Mouse (Mus musculus) adrenal gland, postnatal 14 days (tissue): ENCODE measurements at regions not wholly inside any gene's neighbourhood (a gene's known extent, or its start where the extent isn't known, plus 50 kb on each side); places are given as distances from the start of the nearest gene placed in this dataset.

ENCODE experiments used
- DNase-seq: peaks from one replicate; pipeline ENCODE4 v3.0.0; 2021; ENCODE audit warnings: mixed read lengths

DNA sequence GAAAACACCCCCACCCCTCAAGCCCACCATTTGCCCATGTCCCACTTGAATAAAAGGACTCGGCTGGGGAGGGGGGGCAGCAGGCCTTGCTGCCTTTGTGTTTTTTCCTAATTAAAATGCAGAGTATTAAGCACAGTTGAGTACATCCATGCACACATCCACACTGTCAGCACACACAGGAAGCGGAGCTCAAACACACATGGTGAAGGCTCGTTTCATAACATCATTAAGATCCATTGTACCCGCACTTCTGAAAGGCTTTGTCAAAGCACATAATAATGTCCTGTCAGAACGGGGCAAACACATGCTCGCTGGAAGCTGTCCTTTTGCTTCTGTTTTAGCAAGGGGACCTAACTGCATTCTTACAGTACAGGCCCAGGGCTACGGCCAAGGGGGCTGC lies 75.3 kb upstream of the Arhgap21 start:
- no peak for DNase-seq

DNA sequence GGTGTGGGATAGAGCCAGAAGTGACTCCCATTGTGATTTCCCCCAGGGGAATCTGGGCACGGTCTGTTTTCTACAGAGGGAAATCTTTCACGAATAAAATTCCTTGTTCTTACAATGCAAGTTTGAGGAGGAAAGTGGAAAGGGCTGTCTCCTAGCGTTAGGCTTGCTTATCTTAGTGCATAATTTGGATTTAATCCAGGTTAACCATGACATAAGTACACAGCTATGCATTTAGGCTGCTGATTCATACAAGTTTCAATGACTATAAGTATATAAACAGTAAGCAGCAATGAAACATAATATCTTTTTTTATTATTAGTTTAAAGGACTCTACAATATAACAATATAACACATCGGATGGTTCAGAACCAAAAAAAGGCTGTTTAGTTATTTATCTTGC lies 74.6 kb upstream of the Arhgap21 start:
- no peak for DNase-seq

DNA sequence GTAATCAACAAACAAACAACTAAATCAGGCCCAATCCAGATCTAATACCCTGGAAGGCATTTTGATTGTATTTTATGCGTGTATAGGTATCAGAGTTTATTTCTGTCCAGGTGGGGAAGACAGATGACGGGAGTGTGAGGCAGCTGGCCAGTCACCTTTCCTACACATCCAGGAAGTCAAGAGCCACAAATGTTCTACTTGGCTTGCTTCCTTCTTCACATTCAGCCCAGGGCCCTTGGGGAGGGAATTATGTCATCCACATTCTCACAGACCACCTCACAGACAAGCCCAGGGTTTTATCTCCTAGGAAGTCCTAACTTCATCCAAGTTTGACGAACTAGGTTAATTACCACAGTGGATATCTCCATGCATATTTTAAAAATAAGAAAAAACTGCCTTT lies 68.9 kb upstream of the Arhgap21 start:
- DNase-seq: no peak

DNA sequence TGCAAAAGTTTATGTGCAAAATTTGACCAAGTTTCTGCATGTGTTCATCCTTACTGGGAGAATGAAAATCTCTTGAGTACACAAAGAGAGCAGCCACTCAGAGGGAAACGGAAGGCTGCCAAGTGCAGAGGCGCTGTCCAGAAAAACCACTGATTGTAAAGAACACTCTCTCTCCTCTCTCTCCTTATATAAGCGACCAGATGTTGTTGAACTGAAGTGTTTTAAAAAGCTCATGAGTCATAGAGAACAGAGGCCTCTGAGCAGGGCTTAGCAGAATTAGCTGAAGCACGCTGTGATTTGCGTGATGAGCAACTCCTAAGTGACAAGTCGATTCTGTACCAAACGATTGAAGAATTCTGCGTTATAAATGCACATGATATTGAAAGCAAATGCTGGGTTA lies 68.5 kb upstream of the Arhgap21 start:
- no peak for DNase-seq

DNA sequence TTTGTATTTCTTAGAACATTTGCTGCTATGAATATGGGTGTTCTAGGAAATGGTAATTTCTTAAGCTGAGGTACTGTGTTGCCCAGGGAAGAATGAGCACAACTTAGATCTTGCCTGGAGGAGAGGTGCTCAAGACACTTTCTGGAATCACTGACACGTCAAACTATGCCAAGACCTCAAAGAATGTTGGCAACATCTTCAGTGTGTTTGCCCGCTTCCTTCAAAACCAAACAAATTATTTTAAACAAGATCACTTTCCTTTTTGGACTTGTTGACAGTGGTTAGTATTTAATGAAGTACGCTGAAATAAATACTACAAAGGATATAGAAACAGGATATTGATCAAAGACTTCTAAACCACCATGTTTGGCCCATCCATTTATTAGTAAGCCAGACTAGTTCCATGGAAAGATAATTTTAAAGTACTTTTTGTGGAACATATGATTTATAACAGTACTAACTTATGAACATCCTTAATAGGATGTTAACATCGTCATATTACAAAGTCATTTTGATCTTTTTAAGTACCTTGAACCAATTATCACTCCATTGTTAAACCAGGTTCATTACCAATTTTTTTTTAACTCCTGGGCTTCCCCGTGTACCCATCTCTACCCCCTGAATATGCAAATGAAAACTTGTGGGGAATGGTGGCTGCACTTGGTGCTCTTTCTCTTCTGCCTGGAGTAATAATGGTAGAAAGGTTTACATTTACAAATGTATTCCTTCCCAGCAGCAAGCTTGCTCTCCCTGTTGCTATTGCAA lies 67.4 kb upstream of the Arhgap21 start:
- DNase-seq: no peak

DNA sequence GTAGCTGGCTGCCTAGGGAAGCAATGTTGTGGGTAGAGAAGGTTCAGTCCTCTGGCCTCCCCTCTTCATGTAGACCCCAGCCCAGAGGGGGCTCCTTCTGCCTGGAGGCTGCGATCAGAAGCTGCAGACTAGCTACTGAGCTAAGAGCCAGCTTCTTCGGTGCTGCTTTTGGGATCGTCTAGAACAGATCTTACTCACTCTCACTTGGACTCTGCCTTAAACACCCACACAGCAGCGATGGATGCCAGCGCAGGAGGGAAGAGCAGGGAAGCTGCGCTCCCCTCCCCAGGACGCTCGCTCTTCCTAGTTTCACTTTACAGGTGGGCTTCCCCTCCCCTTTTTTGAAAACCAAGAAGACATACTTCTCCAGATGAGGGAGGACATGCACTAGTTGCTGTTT lies 66.0 kb upstream of the Arhgap21 start:
- no peak for DNase-seq

DNA sequence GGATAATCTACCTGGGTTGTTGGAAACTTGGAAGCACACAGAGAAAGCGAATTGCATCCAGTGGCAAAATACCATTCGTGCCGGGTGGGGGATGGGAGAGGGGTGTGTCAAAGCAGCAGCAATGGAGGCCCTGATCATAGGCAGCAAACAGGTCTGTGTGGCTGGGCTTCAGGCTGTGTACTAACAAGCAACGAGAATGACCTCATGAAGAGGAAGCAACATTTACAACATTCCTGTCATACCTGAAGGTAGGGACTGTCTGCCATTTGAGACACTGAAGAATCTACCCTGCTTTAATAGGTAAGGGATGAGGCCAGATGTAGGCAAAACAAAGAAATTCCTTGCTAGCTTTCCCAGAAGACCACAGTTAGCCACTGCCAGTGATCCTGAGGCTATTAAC lies 62.0 kb upstream of the Arhgap21 start:
- DNase-seq: no peak

DNA sequence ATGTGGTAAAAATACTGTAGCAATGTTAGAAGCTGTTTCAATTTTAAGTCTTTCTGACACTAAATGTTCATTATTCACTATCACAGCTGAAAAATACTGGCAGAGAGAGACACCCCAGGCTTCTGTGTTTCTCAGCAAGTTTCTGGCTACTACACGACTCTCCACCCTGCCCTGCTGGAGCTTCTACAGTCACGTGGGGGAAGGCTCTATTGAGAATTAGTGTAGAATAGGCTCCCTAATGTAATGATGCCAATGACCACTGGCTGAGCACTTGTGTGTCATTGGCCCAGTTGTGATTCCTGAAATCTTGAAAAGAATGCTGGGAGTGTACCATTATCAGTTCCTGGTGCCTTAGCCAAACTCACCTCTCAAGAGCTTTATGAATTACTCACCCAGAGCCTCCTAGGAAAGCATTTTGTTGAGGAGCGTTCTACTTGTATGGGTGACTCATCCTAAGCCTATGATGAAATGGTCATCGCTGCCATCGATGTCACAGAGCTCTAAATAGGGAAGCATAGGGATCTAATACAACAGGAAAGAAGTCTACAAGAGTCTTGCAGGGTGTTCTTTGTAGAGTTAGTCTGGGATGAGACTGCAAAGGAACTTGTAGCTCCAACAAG lies 60.8 kb upstream of the Arhgap21 start:
- DNase-seq: no peak

DNA sequence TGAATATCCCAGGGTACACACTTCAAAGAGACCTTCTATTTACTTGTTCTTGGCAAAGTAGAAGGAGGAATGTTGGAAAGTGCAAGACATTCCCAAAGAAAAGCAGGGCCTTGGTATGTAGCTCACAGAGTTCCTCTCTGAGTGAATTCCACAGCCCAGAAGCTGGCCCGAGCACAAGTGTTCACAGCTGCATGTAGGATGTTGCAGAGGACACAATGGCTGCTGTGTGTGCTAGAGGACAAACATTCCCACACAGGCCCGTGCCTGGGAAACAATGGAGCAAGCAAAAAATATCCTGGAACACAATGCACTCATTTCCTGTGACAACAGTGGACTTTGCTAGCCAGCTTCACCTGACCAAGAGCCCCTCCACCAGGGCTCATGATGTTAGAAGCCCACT lies 59.9 kb upstream of the Arhgap21 start:
- DNase-seq: no peak

DNA sequence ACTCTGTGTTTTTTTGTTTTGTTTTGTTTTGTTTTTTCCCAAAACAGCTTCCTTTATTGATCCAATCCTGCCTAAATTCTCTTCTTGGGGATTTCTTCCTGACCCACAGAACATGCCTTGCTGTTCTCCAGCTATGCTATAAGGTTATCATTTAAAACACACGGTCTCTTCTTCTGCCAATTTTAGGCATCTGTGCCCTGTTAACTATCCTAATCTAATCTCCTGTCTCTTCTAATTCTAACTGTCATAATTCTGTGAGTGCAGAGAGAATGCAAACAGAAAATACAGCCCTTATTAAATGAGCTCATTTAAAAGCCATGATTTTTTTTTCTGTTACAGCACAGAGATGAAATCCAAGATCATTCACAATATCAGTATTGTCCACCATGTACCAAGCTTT lies 49.9 kb upstream of the Arhgap21 start:
- DNase-seq: no peak
